Mouse (Mus musculus): ENCODE data around the gene Itga5. TPM values are rescaled to one million over a fixed set of nuclear protein-coding genes. Genes with fewer than 3 reads are reported as not detected.

The Itga5 gene
- polyA plus RNA-seq, 1 experiment from 2014 or later, result 111 TPM

- 68% methylated on average over 3 of the region's 3 CpGs for WGBS
- Histone ChIP-seq H3K27ac (ENCODE audit: poor library complexity, severe bottlenecking) (peak overlapping the region; percentile 61), H3K27me3 (replicated peaks) (no peaks in the 10 kb centered on the region), H3K4me1 (replicated peaks) (peaks cover 49% of the 10 kb centered on the region), H3K9me3 (replicated peaks) (no peaks in the 10 kb centered on the region), H3K36me3 (no peaks in the 10 kb centered on the region), H3K4me3 (no peak overlapping the region), H3K4me2 (0 out of 2 replicates have a peak overlapping the region, but pooled peaks have one; percentile 16), H3K9ac (peak overlapping the region; percentile 37; the same call in 1 of the 2 replicates)
- ATAC-seq (ENCODE audit: insufficient number of reproducible peaks, low FRiP score), result peak; percentile 16; the same call in 1 of the 2 replicates
Observed at GRCm38 (mm10) chr15:103377752-103378664, 11.4 kb upstream of the Itga5 start.

- Histone ChIP-seq H3K9ac (no peak overlapping the region), H3K4me2 (0 out of 2 replicates have a peak overlapping the region, but pooled peaks have one; percentile 16), H3K9me3 (replicated peaks) (no peaks in the 10 kb centered on the region), H3K4me3 (no peak overlapping the region), H3K36me3 (no peaks in the 10 kb centered on the region), H3K27me3 (replicated peaks) (no peaks in the 10 kb centered on the region), H3K4me1 (replicated peaks) (peaks cover 43% of the 10 kb centered on the region), H3K27ac (ENCODE audit: poor library complexity, severe bottlenecking) (peak overlapping the region; percentile 61)
- WGBS, result 36% methylated on average over 8 of the region's 8 CpGs
- ATAC-seq (ENCODE audit: insufficient number of reproducible peaks, low FRiP score), result peak; percentile 26; the same call in 1 of the 2 replicates
Observed at GRCm38 (mm10) chr15:103376837-103377269, 10.3 kb upstream of the Itga5 start.

GRCm38 (mm10) chr15:103375112-103375800, 8.7 kb upstream of the Itga5 start:
- Histone ChIP-seq H3K4me3 (no peak overlapping the region), H3K36me3 (no peaks in the 10 kb centered on the region), H3K4me2 (no peak overlapping the region), H3K27ac (ENCODE audit: poor library complexity, severe bottlenecking) (no peak overlapping the region), H3K9me3 (replicated peaks) (no peaks in the 10 kb centered on the region), H3K9ac (no peak overlapping the region), H3K27me3 (replicated peaks) (no peaks in the 10 kb centered on the region), H3K4me1 (replicated peaks) (peaks cover 52% of the 10 kb centered on the region)
- no peak for ATAC-seq (ENCODE audit: insufficient number of reproducible peaks, low FRiP score)
- 83% methylated on average over 4 of the region's 4 CpGs for WGBS

- H3K27me3 ChIP-seq (replicated peaks), result no peaks in the 10 kb centered on the region
- no peaks in the 10 kb centered on the region for H3K36me3 ChIP-seq
- H3K4me3 ChIP-seq, result no peak overlapping the region
- no peak overlapping the region for H3K4me2 ChIP-seq
- peaks cover 49% of the 10 kb centered on the region for H3K4me1 ChIP-seq (replicated peaks)
- no peak for ATAC-seq (ENCODE audit: insufficient number of reproducible peaks, low FRiP score)
- no peaks in the 10 kb centered on the region for H3K9me3 ChIP-seq (replicated peaks)
- no peak overlapping the region for H3K9ac ChIP-seq
- H3K27ac ChIP-seq (ENCODE audit: poor library complexity, severe bottlenecking), result no peak overlapping the region
Observed at GRCm38 (mm10) chr15:103372461-103372860, 5.9 kb upstream of the Itga5 start.

GRCm38 (mm10) chr15:103371741-103372140, 5.2 kb upstream of the Itga5 start:
- H3K9ac ChIP-seq, result no peak overlapping the region
- H3K27me3 ChIP-seq (replicated peaks), result no peaks in the 10 kb centered on the region
- WGBS, result 76% methylated on average over 1 of the region's 1 CpGs
- no peak for ATAC-seq (ENCODE audit: insufficient number of reproducible peaks, low FRiP score)
- H3K27ac ChIP-seq (ENCODE audit: poor library complexity, severe bottlenecking), result peak overlapping the region; percentile 38; the same call in 1 of the 2 replicates
- H3K4me1 ChIP-seq (replicated peaks), result peaks cover 49% of the 10 kb centered on the region
- no peaks in the 10 kb centered on the region for H3K9me3 ChIP-seq (replicated peaks)
- H3K4me2 ChIP-seq, result no peak overlapping the region
- no peak overlapping the region for H3K4me3 ChIP-seq
- no peaks in the 10 kb centered on the region for H3K36me3 ChIP-seq

- Histone ChIP-seq H3K9ac (no peak overlapping the region), H3K36me3 (no peaks in the 10 kb centered on the region), H3K4me3 (no peak overlapping the region), H3K9me3 (replicated peaks) (no peaks in the 10 kb centered on the region), H3K4me2 (no peak overlapping the region), H3K27ac (ENCODE audit: poor library complexity, severe bottlenecking) (peak overlapping the region; percentile 38; the same call in 1 of the 2 replicates), H3K4me1 (replicated peaks) (peaks cover 43% of the 10 kb centered on the region), H3K27me3 (replicated peaks) (no peaks in the 10 kb centered on the region)
- no peak for ATAC-seq (ENCODE audit: insufficient number of reproducible peaks, low FRiP score)
- 18% methylated on average over 2 of the region's 2 CpGs for WGBS
Observed at GRCm38 (mm10) chr15:103371208-103371607, 4.6 kb upstream of the Itga5 start.

- ATAC-seq (ENCODE audit: insufficient number of reproducible peaks, low FRiP score), result no peak
- Histone ChIP-seq H3K4me2 (no peak overlapping the region), H3K27me3 (replicated peaks) (no peaks in the 10 kb centered on the region), H3K9ac (no peak overlapping the region), H3K4me3 (no peak overlapping the region), H3K27ac (ENCODE audit: poor library complexity, severe bottlenecking) (no peak overlapping the region), H3K9me3 (replicated peaks) (no peaks in the 10 kb centered on the region), H3K36me3 (no peaks in the 10 kb centered on the region), H3K4me1 (replicated peaks) (peaks cover 42% of the 10 kb centered on the region)
- WGBS, result 29% methylated on average over 4 of the region's 4 CpGs
Observed at GRCm38 (mm10) chr15:103370462-103370861, 3.9 kb upstream of the Itga5 start.

GRCm38 (mm10) chr15:103369123-103369522, 2.6 kb upstream of the Itga5 start:
- Histone ChIP-seq H3K9me3 (replicated peaks) (no peaks in the 10 kb centered on the region), H3K4me1 (replicated peaks) (peaks cover 51% of the 10 kb centered on the region), H3K4me3 (no peak overlapping the region), H3K9ac (no peak overlapping the region), H3K4me2 (no peak overlapping the region), H3K27me3 (replicated peaks) (no peaks in the 10 kb centered on the region), H3K36me3 (no peaks in the 10 kb centered on the region), H3K27ac (ENCODE audit: poor library complexity, severe bottlenecking) (no peak overlapping the region)
- no peak for ATAC-seq (ENCODE audit: insufficient number of reproducible peaks, low FRiP score)
- WGBS, result 47% methylated on average over 1 of the region's 1 CpGs

- H3K27ac ChIP-seq (ENCODE audit: poor library complexity, severe bottlenecking), result peak overlapping the region; percentile 99
- no peaks in the 10 kb centered on the region for H3K36me3 ChIP-seq
- no peak overlapping the region for H3K9ac ChIP-seq
- no peak overlapping the region for H3K4me2 ChIP-seq
- H3K4me1 ChIP-seq (replicated peaks), result peaks cover 58% of the 10 kb centered on the region
- H3K4me3 ChIP-seq, result no peak overlapping the region
- ATAC-seq (ENCODE audit: insufficient number of reproducible peaks, low FRiP score), result no peak
- WGBS, result 83% methylated on average over 4 of the region's 4 CpGs
- H3K27me3 ChIP-seq (replicated peaks), result no peaks in the 10 kb centered on the region
- no peaks in the 10 kb centered on the region for H3K9me3 ChIP-seq (replicated peaks)
Observed at GRCm38 (mm10) chr15:103368179-103368940, 1.8 kb upstream of the Itga5 start.

GRCm38 (mm10) chr15:103365471-103366375, 840 bp downstream of the Itga5 start:
- Histone ChIP-seq H3K9ac (peak overlapping the region; percentile 100), H3K4me3 (peak overlapping the region; percentile 100), H3K36me3 (0 out of 2 replicates have a peak, but pooled peaks cover 12% of the 10 kb centered on the region), H3K9me3 (replicated peaks) (no peaks in the 10 kb centered on the region), H3K4me1 (replicated peaks) (peaks cover 67% of the 10 kb centered on the region), H3K4me2 (peak overlapping the region; percentile 73), H3K27me3 (replicated peaks) (no peaks in the 10 kb centered on the region), H3K27ac (ENCODE audit: poor library complexity, severe bottlenecking) (peak overlapping the region; percentile 99)
- under 1% methylated on average over 51 of the region's 51 CpGs for WGBS
- peak; percentile 52 for ATAC-seq (ENCODE audit: insufficient number of reproducible peaks, low FRiP score)
